8 mouse cellular contexts compared by ENCODE assay signal in the genomic region with DNA sequence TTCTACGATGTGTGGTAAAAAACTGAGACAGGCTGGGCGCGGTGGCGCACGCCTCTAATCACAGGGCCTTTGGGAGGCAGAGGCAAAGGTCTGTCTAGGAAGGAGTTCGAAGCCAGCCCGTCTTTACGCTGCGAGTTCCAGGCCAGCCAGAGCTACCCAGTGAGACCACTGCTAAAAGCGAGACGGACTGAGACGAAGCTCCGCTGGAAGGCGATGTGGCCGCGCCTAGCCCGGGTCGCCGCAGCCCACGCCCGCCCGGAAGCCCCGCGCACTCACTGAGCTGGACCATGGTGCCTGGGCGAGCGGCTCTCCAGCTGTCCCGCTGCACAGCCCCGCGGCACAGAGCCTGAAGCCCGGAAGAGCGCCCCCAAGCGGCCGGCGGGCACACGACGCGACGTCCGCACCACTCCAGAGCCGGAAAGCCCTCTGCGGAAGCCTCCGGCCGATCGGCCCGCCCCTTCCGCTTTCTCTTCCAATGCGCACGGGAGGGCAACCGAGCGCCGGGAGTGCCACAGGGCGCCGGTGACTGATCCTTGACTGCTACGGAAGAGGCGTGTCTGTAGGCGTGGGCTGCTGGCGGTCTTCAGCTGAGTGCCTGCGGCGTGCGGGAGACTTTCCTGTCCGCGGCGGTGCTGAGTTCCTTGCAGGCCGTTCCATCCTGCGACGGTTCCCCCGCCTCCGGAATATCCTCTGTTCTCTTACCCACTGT. TPM values are rescaled to one million over a fixed set of nuclear protein-coding genes. Genes with fewer than 3 reads are reported as not detected.
DNase-seq lines count a peak whose midpoint lies in the region; ATAC-seq and TF ChIP-seq lines count a peak whose summit lies in the region.

Gene Mrps16, minus strand, starts transcription at position 430 of the 709 bp plus-strand sequence.

- H3K27ac ChIP-seq in embryonic facial prominence, embryonic 14.5 days (replicated peaks; ENCODE audit: low read depth, low read length) = peak within 1 kb of the TSS; percentile 78
- peak within 1 kb of the TSS; percentile 97 for H3K27ac ChIP-seq in heart, adult 2 months
- H3K27ac ChIP-seq in limb, embryonic 13.5 days = peak within 1 kb of the TSS; percentile 81
- H3K27ac ChIP-seq in midbrain, embryonic 16.5 days (ENCODE audit: low read length) = peak within 1 kb of the TSS; percentile 87

- no peak for TF ChIP-seq EP300 in heart, adult 2 months (IDR thresholded peaks at IDR 0.05; ENCODE audit: insufficient read depth, low read depth, low read length)

- DNase-seq in 3T3-L1 (ENCODE audit: low read depth, low spot score) = peak; percentile 94
- DNase-seq in adrenal gland, postnatal 4 days (ENCODE audit: low spot score in 2 of 2) = peak; percentile 77 to 86
- peak; percentile 98 for DNase-seq in embryonic facial prominence, embryonic 14.5 days (ENCODE audit: low spot score)
- peak; percentile 91 to 98 for DNase-seq in heart, adult 2 months
- peak; percentile 95 to 97 for DNase-seq in kidney, adult 8-10 months
- peak; percentile 78 to 96 for DNase-seq in spleen, postnatal 10 days (ENCODE audit: low spot score in 2 of 2)

- H3K27me3 ChIP-seq in embryonic facial prominence, embryonic 14.5 days (replicated peaks; ENCODE audit: control insufficient read depth, insufficient read depth, low read length) = no peaks in the 10 kb centered on the region
- H3K27me3 ChIP-seq in heart, adult 2 months (ENCODE audit: control insufficient read depth, insufficient read depth, low read length) = no peaks in the 10 kb centered on the region
- H3K27me3 ChIP-seq in limb, embryonic 13.5 days = no peaks in the 10 kb centered on the region
- no peaks in the 10 kb centered on the region for H3K27me3 ChIP-seq in midbrain, embryonic 16.5 days (ENCODE audit: control insufficient read depth, insufficient read depth, low read depth, low read length)

- no peak; the same call in 1 of the 2 replicates for TF ChIP-seq CTCF in heart, adult 2 months (IDR thresholded peaks at IDR 0.05)

- H3K79me2 ChIP-seq in heart, adult 2 months (replicated peaks; ENCODE audit: control insufficient read depth, insufficient read depth, low read length) = no peaks in the 10 kb centered on the region

- intact Hi-C loops in heart, adult 2 months (cut with DNase I) = loop anchor here (2.0 to 10.0 kb wide), 3 partner anchors 84 to 251 kb away; partner anchors contain the start of genes Ppp3cb and Usp54

- H3K9me3 ChIP-seq in embryonic facial prominence, embryonic 14.5 days (ENCODE audit: control insufficient read depth, low read length) = no peaks in the 10 kb centered on the region
- no peaks in the 10 kb centered on the region for H3K9me3 ChIP-seq in limb, embryonic 13.5 days
- no peaks in the 10 kb centered on the region for H3K9me3 ChIP-seq in midbrain, embryonic 16.5 days (replicated peaks; ENCODE audit: control insufficient read depth, low read length, poor library complexity, severe bottlenecking)

- TF ChIP-seq POLR2A in heart, adult 2 months (IDR thresholded peaks at IDR 0.05; ENCODE audit: insufficient read depth, low read depth, low read length) = peak; percentile 79

- under 1% methylated on average over 45 of the region's 68 CpGs for WGBS in embryonic facial prominence, embryonic 14.5 days
- under 1% methylated on average over 68 of the region's 68 CpGs for WGBS in heart, adult 2 months
- WGBS in limb, embryonic 13.5 days = under 1% methylated on average over 66 of the region's 68 CpGs
- WGBS in midbrain, embryonic 16.5 days = under 1% methylated on average over 67 of the region's 68 CpGs

- ATAC-seq in embryonic facial prominence, embryonic 14.5 days (ENCODE audit: low read depth) = peak; percentile 94
- peak; percentile 94 for ATAC-seq in limb, embryonic 13.5 days (ENCODE audit: low FRiP score, low read depth)
- peak; percentile 97 for ATAC-seq in midbrain, embryonic 16.5 days

- peak within 1 kb of the TSS; percentile 79 for H3K4me3 ChIP-seq in embryonic facial prominence, embryonic 14.5 days (ENCODE audit: low read depth, low read length)
- H3K4me3 ChIP-seq in heart, adult 2 months = peak within 1 kb of the TSS; percentile 81
- H3K4me3 ChIP-seq in limb, embryonic 13.5 days = peak within 1 kb of the TSS; percentile 70
- peak within 1 kb of the TSS; percentile 67 for H3K4me3 ChIP-seq in midbrain, embryonic 16.5 days (ENCODE audit: low read depth, low read length)

- H3K9ac ChIP-seq in embryonic facial prominence, embryonic 14.5 days (ENCODE audit: low read depth, low read length) = peak within 1 kb of the TSS; percentile 94
- H3K9ac ChIP-seq in heart, adult 2 months (ENCODE audit: low read depth, low read length) = peak within 1 kb of the TSS; percentile 98
- peak within 1 kb of the TSS; percentile 91 for H3K9ac ChIP-seq in limb, embryonic 13.5 days
- peak within 1 kb of the TSS; percentile 93 for H3K9ac ChIP-seq in midbrain, embryonic 16.5 days (ENCODE audit: low read depth, low read length)

- peaks cover 20% of the 10 kb centered on the region; the same call in 1 of the 2 replicates for H3K36me3 ChIP-seq in embryonic facial prominence, embryonic 14.5 days (ENCODE audit: control insufficient read depth, insufficient read depth, low read length)
- H3K36me3 ChIP-seq in heart, adult 2 months (ENCODE audit: control insufficient read depth, insufficient read depth, low read length) = no peaks in the 10 kb centered on the region
- H3K36me3 ChIP-seq in limb, embryonic 13.5 days = peaks cover 16% of the 10 kb centered on the region
- peaks cover 4% of the 10 kb centered on the region for H3K36me3 ChIP-seq in midbrain, embryonic 16.5 days (ENCODE audit: control insufficient read depth, insufficient read depth, low read length)

- no peaks in the 10 kb centered on the region for H3K4me1 ChIP-seq in embryonic facial prominence, embryonic 14.5 days (ENCODE audit: control insufficient read depth, insufficient read depth, low read length)
- no peaks in the 10 kb centered on the region for H3K4me1 ChIP-seq in heart, adult 2 months (ENCODE audit: control insufficient read depth, insufficient read depth, low read length)
- H3K4me1 ChIP-seq in limb, embryonic 13.5 days = peaks cover 17% of the 10 kb centered on the region
- H3K4me1 ChIP-seq in midbrain, embryonic 16.5 days (ENCODE audit: control insufficient read depth, insufficient read depth, low read length) = peaks cover 20% of the 10 kb centered on the region

- peak within 1 kb of the TSS; percentile 73 for H3K4me2 ChIP-seq in embryonic facial prominence, embryonic 14.5 days (ENCODE audit: low read depth, low read length)
- peak within 1 kb of the TSS; percentile 68 for H3K4me2 ChIP-seq in limb, embryonic 13.5 days (replicated peaks)
- peak within 1 kb of the TSS; percentile 61 for H3K4me2 ChIP-seq in midbrain, embryonic 16.5 days (ENCODE audit: low read length)

RNA-seq across cellular contexts. Expression of gene Mrps16, which starts in this region (rescaled TPM):
- 10 to 100 TPM; 73.0 to 74.9 TPM for total RNA-seq in adrenal gland, postnatal 4 days (2021)
- polyA plus RNA-seq in embryonic facial prominence, embryonic 14.5 days (2014; fragmentation: Nextera tagmentation; extraction: Ambion mirVana) = 92.3 and 94.4 TPM in 2 replicates
- 10 to 100 TPM; 68.6 to 74.9 TPM for total RNA-seq in heart, adult 2 months (2021)
- polyA plus RNA-seq in heart, adult 2 months (2012; rRNA removed) = 54.7 and 65.4 TPM in 2 replicates
- polyA plus RNA-seq in limb, embryonic 13.5 days (2015; fragmentation: Nextera tagmentation; extraction: Ambion mirVana) = 93.6 and 101 TPM in 2 replicates
- 58.7 and 61.5 TPM in 2 replicates for polyA plus RNA-seq in midbrain, embryonic 16.5 days (2015; fragmentation: Nextera tagmentation; extraction: Ambion mirVana)

Comparison
In these comparisons a context has a peak if more than half of its experiments do, and no peak if none do; other contexts are left out.
1. Peak in every context shown above with its lines: DNase-seq, ATAC-seq, H3K4me3 ChIP-seq and H3K27ac ChIP-seq.